Mouse (Mus musculus): ENCODE results near the gene Fggy. TPM values are rescaled to one million over a fixed set of nuclear protein-coding genes. Genes with fewer than 3 reads are reported as not detected.

The Fggy gene
- polyA plus RNA-seq, 1 experiment from 2014 or later, result 8.2 TPM

DNA sequence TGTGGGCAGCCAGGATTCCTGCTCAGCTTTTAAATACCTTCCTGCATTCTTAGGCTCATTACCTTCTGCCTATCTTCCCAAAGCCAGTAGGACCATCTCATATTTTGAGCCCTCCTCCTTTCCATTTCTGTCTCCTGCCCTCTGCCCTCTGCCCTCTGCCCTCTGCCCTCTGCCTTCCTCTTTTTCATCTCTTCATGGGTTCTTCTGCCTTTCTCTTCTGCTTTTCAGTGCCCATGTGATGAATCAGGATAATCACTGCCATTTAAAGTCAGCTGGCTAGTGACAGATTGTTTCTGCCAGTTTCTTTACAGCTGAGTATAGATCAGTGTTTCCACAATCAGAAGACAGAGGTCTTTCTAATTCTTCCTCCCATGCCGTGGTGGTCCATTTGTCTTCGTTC, 273.0 kb downstream of the Fggy start:
- 40% methylated on average over 2 of the region's 2 CpGs for WGBS
- no peak for DNase-seq (ENCODE audit: low spot score, missing footprints)
- no peak overlapping the region for H3K27ac ChIP-seq (ENCODE audit: low read depth, low read length)

GRCm38 (mm10) chr4:95839860-95840259, 282.6 kb downstream of the Fggy start:
- no peak for ATAC-seq (ENCODE audit: low FRiP score)
- no peaks in the 10 kb centered on the region for H3K27me3 ChIP-seq (ENCODE audit: control insufficient read depth, insufficient read depth, low read length)
- 34% methylated on average over 1 of the region's 1 CpGs for WGBS
- H3K9me3 ChIP-seq (ENCODE audit: control insufficient read depth, low read length), result no peaks in the 10 kb centered on the region
- H3K4me1 ChIP-seq (ENCODE audit: control insufficient read depth, insufficient read depth, low read length), result no peaks in the 10 kb centered on the region
- H3K4me3 ChIP-seq (ENCODE audit: low read depth, low read length), result no peak overlapping the region
- DNase-seq (ENCODE audit: low spot score, missing footprints), result no peak
- H3K4me2 ChIP-seq, result no peak overlapping the region
- H3K36me3 ChIP-seq (ENCODE audit: control insufficient read depth, insufficient read depth, low read length), result no peaks in the 10 kb centered on the region
- no peak overlapping the region for H3K27ac ChIP-seq (ENCODE audit: low read depth, low read length)
- no peak overlapping the region for H3K9ac ChIP-seq (ENCODE audit: low read length)

More for the DNA sequence above, 273.0 kb downstream of the Fggy start:
- H3K36me3 ChIP-seq (ENCODE audit: control insufficient read depth, insufficient read depth, low read length), result no peaks in the 10 kb centered on the region
- no peaks in the 10 kb centered on the region for H3K27me3 ChIP-seq (ENCODE audit: control insufficient read depth, insufficient read depth, low read length)
- no peak overlapping the region for H3K4me2 ChIP-seq
- H3K4me3 ChIP-seq (ENCODE audit: low read depth, low read length), result no peak overlapping the region
- H3K9me3 ChIP-seq (ENCODE audit: control insufficient read depth, low read length), result no peaks in the 10 kb centered on the region
- no peak overlapping the region for H3K9ac ChIP-seq (ENCODE audit: low read length)
- no peak for ATAC-seq (ENCODE audit: low FRiP score)
- H3K4me1 ChIP-seq (ENCODE audit: control insufficient read depth, insufficient read depth, low read length), result no peaks in the 10 kb centered on the region; the same call in none of the 2 replicates

GRCm38 (mm10) chr4:95840389-95841053, 283.2 kb downstream of the Fggy start:
- DNase-seq (ENCODE audit: low spot score, missing footprints), result no peak
- H3K9ac ChIP-seq (ENCODE audit: low read length), result no peak overlapping the region
- WGBS, result 64% methylated on average over 6 of the region's 6 CpGs
- no peak overlapping the region for H3K4me3 ChIP-seq (ENCODE audit: low read depth, low read length)
- no peak overlapping the region for H3K27ac ChIP-seq (ENCODE audit: low read depth, low read length)
- H3K27me3 ChIP-seq (ENCODE audit: control insufficient read depth, insufficient read depth, low read length), result no peaks in the 10 kb centered on the region
- no peaks in the 10 kb centered on the region for H3K36me3 ChIP-seq (ENCODE audit: control insufficient read depth, insufficient read depth, low read length)
- H3K4me2 ChIP-seq, result no peak overlapping the region
- no peak for ATAC-seq (ENCODE audit: low FRiP score)
- H3K9me3 ChIP-seq (ENCODE audit: control insufficient read depth, low read length), result no peaks in the 10 kb centered on the region
- H3K4me1 ChIP-seq (ENCODE audit: control insufficient read depth, insufficient read depth, low read length), result no peaks in the 10 kb centered on the region

GRCm38 (mm10) chr4:95845981-95846617, 288.8 kb downstream of the Fggy start:
- no peak for DNase-seq (ENCODE audit: low spot score, missing footprints)
- no peak overlapping the region for H3K4me2 ChIP-seq
- ATAC-seq (ENCODE audit: low FRiP score), result no peak
- H3K36me3 ChIP-seq (ENCODE audit: control insufficient read depth, insufficient read depth, low read length), result no peaks in the 10 kb centered on the region
- no peaks in the 10 kb centered on the region for H3K9me3 ChIP-seq (ENCODE audit: control insufficient read depth, low read length)
- no peak overlapping the region for H3K9ac ChIP-seq (ENCODE audit: low read length)
- 69% methylated on average over 6 of the region's 6 CpGs for WGBS
- H3K4me1 ChIP-seq (ENCODE audit: control insufficient read depth, insufficient read depth, low read length), result no peaks in the 10 kb centered on the region
- H3K27ac ChIP-seq (ENCODE audit: low read depth, low read length), result no peak overlapping the region
- no peak overlapping the region for H3K4me3 ChIP-seq (ENCODE audit: low read depth, low read length)
- H3K27me3 ChIP-seq (ENCODE audit: control insufficient read depth, insufficient read depth, low read length), result no peaks in the 10 kb centered on the region

DNA sequence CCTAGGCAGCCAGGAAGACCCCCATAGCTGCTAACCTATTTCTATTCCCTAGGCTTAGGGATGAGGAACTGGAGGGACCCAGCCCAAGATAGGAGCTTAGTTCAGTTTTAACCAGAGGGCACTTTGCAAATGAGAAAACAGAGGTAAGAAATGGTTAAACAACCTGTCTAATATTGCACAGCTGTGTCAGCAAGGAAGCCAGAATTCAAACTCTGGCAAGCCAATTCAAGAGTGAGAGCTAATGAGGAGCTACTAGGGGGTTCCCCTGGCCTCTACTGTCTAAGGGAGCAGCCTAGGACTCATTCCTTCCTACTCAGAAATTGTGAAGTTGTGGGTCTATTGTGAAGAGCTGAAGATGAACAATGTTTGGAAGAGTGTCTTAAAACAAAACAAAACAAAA, 289.9 kb downstream of the Fggy start:
- H3K4me3 ChIP-seq (ENCODE audit: low read depth, low read length), result no peak overlapping the region
- no peaks in the 10 kb centered on the region for H3K36me3 ChIP-seq (ENCODE audit: control insufficient read depth, insufficient read depth, low read length)
- H3K27ac ChIP-seq (ENCODE audit: low read depth, low read length), result no peak overlapping the region
- no peaks in the 10 kb centered on the region for H3K27me3 ChIP-seq (ENCODE audit: control insufficient read depth, insufficient read depth, low read length)
- DNase-seq (ENCODE audit: low spot score, missing footprints) (no peak), ATAC-seq (ENCODE audit: low FRiP score) (no peak)
- H3K4me1 ChIP-seq (ENCODE audit: control insufficient read depth, insufficient read depth, low read length), result no peaks in the 10 kb centered on the region
- H3K4me2 ChIP-seq, result no peak overlapping the region
- no peak overlapping the region for H3K9ac ChIP-seq (ENCODE audit: low read length)
- H3K9me3 ChIP-seq (ENCODE audit: control insufficient read depth, low read length), result no peaks in the 10 kb centered on the region

DNA sequence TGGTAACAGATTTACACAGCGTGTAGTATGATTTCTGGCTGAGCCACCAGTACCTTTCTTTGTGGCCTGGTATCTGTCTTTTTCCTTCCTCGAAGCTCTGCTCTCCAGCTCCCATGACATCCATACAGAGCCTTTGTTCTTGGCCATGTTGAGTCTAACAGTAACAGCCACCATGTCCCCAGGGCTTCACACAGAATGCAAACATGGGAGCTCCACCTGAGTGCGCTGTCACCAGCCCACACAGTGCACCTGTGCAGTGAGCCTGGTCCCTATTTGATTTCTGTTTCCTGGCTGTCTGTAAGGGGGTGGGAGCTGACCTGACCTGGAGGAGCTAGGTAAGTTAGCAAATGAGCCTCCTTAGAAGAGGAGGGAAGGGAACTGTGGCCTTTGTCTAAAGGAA, 290.4 kb downstream of the Fggy start:
- Histone ChIP-seq H3K4me3 (ENCODE audit: low read depth, low read length) (no peak overlapping the region), H3K9ac (ENCODE audit: low read length) (no peak overlapping the region), H3K9me3 (ENCODE audit: control insufficient read depth, low read length) (no peaks in the 10 kb centered on the region), H3K36me3 (ENCODE audit: control insufficient read depth, insufficient read depth, low read length) (no peaks in the 10 kb centered on the region), H3K27ac (ENCODE audit: low read depth, low read length) (no peak overlapping the region), H3K4me1 (ENCODE audit: control insufficient read depth, insufficient read depth, low read length) (no peaks in the 10 kb centered on the region), H3K4me2 (no peak overlapping the region), H3K27me3 (ENCODE audit: control insufficient read depth, insufficient read depth, low read length) (no peaks in the 10 kb centered on the region)
- WGBS, result 94% methylated on average over 3 of the region's 3 CpGs
- no peak for ATAC-seq (ENCODE audit: low FRiP score)
- DNase-seq (ENCODE audit: low spot score, missing footprints), result no peak

- H3K27me3 ChIP-seq (ENCODE audit: control insufficient read depth, insufficient read depth, low read length), result no peaks in the 10 kb centered on the region
- 87% methylated on average over 5 of the region's 5 CpGs for WGBS
- DNase-seq (ENCODE audit: low spot score, missing footprints), result no peak
- no peak overlapping the region for H3K4me2 ChIP-seq
- H3K4me1 ChIP-seq (ENCODE audit: control insufficient read depth, insufficient read depth, low read length), result no peaks in the 10 kb centered on the region
- no peaks in the 10 kb centered on the region for H3K36me3 ChIP-seq (ENCODE audit: control insufficient read depth, insufficient read depth, low read length)
- no peak overlapping the region for H3K27ac ChIP-seq (ENCODE audit: low read depth, low read length)
- no peaks in the 10 kb centered on the region for H3K9me3 ChIP-seq (ENCODE audit: control insufficient read depth, low read length)
- no peak for ATAC-seq (ENCODE audit: low FRiP score)
- no peak overlapping the region for H3K4me3 ChIP-seq (ENCODE audit: low read depth, low read length)
- H3K9ac ChIP-seq (ENCODE audit: low read length), result no peak overlapping the region
These were observed 292.2 kb downstream of the Fggy start for GRCm38 (mm10) chr4:95849497-95849896.

DNA sequence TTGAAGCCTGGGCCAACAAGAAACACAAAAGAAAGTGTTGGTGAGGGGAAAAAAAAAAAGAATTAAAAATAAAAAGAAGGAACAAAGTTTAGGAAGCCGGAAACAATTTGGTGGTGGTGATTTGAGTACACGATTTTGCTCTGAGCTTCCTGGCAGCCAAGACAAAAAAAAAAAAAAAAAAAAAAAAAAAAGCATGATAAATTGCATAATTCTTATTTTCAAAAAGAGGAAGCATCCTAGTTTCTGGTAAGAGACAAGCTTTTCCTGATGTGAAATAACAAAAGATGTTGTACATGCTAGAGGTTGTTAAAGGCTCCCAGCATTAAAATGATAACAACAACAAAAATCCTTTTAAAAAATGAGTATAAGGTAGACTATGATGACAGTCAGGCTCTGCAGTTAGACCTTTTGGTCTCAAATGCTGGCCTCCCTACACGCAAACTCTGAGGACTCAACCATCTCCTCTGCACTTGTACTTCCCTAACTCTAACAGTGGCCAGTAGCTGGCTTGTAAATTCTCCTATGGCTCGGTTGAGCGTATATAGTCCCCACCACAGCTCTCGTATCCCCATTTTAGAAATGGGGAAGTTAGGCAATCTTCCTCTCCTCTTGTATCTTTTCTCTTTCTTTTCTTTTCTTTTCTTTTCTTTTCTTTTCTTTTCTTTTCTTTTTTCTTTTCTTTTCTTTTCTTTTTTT, 292.9 kb downstream of the Fggy start:
- ATAC-seq (ENCODE audit: low FRiP score) (no peak), DNase-seq (ENCODE audit: low spot score, missing footprints) (no peak)
- no peaks in the 10 kb centered on the region for H3K27me3 ChIP-seq (ENCODE audit: control insufficient read depth, insufficient read depth, low read length)
- H3K27ac ChIP-seq (ENCODE audit: low read depth, low read length), result no peak overlapping the region
- no peak overlapping the region for H3K4me2 ChIP-seq
- no peak overlapping the region for H3K4me3 ChIP-seq (ENCODE audit: low read depth, low read length)
- no peaks in the 10 kb centered on the region for H3K4me1 ChIP-seq (ENCODE audit: control insufficient read depth, insufficient read depth, low read length)
- WGBS, result 94% methylated on average over 6 of the region's 6 CpGs
- no peaks in the 10 kb centered on the region for H3K36me3 ChIP-seq (ENCODE audit: control insufficient read depth, insufficient read depth, low read length)
- no peak overlapping the region for H3K9ac ChIP-seq (ENCODE audit: low read length)
- H3K9me3 ChIP-seq (ENCODE audit: control insufficient read depth, low read length), result no peaks in the 10 kb centered on the region

DNA sequence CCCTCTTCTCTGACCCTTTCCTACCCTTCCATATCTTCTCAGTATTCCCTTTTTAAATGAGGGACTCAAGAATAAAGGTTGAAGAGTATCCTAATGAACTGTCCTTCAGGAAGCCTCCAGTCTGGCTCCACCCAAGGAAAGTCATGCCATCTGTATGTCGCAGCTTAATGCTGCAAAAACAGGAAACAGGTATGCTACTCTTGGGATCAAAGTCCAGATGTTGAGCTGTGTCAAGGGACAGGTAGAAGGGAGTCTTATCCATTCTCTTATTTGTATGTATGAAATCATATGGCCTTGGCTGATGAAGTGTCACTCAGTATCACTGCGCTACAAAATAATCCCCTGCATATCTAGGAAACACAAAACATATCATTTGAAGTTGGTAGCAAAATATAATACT, 294.9 kb downstream of the Fggy start:
- Histone ChIP-seq H3K27me3 (ENCODE audit: control insufficient read depth, insufficient read depth, low read length) (no peaks in the 10 kb centered on the region), H3K4me1 (ENCODE audit: control insufficient read depth, insufficient read depth, low read length) (no peaks in the 10 kb centered on the region), H3K36me3 (ENCODE audit: control insufficient read depth, insufficient read depth, low read length) (no peaks in the 10 kb centered on the region), H3K9ac (ENCODE audit: low read length) (no peak overlapping the region), H3K4me3 (ENCODE audit: low read depth, low read length) (no peak overlapping the region), H3K27ac (ENCODE audit: low read depth, low read length) (no peak overlapping the region), H3K9me3 (ENCODE audit: control insufficient read depth, low read length) (no peaks in the 10 kb centered on the region), H3K4me2 (no peak overlapping the region)
- WGBS, result 93% methylated on average over 2 of the region's 2 CpGs
- DNase-seq (ENCODE audit: low spot score, missing footprints) (no peak), ATAC-seq (ENCODE audit: low FRiP score) (no peak)
